Mouse (Mus musculus): Measurements from ENCODE around the gene D930048N14Rik.
"Not testable (repeated sequence)": the region's sequence is repeated elsewhere in the genome, so short reads cannot be mapped to it uniquely, and the experiment has no call there.

D930048N14Rik gene

DNA sequence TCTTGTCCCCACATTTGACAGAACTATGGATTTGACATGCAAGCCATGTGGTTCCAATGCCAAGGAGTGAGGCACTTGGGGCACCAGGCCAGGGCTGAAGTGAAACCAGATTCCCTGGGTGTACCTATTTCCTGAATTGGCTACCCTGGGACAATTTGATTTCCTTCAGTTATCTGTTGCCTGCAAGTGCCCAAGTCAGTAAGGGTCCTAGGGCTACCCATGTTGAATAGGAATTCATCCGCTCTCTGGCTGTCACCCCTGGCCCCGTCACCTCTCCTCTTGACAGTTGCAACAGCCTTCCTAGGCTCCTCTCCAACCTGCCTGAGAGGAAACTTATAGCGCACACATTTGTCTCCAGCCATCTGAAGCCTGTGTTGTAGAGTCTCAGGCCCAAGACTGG lies 4.1 kb downstream of the D930048N14Rik start:
- no peak for DNase-seq

- no peak for DNase-seq
Observed at GRCm38 (mm10) chr11:51656798-51657521, 6.2 kb downstream of the D930048N14Rik start.

DNA sequence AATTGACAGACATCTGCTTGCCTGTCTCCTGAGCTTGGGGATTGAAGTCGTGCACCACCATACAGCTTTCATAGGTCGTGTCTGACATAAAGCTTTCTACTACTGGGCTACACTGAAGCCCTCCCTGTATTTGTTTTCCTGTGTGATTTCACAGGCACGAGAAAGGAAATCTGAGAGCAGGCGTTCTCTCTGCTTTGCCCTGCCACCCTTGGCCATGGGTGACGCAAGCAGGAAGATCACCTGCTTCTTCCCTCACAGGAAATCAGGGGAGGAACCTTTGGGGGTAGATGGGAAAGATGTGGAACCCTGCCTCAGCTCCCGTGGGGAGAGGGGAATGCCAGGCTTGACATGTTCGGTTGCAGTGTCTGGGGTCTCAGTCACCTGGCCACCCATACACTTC lies 7.5 kb downstream of the D930048N14Rik start:
- no peak for DNase-seq

GRCm38 (mm10) chr11:51658705-51659104 lies 8.0 kb downstream of the D930048N14Rik start:
- no peak for DNase-seq

DNA sequence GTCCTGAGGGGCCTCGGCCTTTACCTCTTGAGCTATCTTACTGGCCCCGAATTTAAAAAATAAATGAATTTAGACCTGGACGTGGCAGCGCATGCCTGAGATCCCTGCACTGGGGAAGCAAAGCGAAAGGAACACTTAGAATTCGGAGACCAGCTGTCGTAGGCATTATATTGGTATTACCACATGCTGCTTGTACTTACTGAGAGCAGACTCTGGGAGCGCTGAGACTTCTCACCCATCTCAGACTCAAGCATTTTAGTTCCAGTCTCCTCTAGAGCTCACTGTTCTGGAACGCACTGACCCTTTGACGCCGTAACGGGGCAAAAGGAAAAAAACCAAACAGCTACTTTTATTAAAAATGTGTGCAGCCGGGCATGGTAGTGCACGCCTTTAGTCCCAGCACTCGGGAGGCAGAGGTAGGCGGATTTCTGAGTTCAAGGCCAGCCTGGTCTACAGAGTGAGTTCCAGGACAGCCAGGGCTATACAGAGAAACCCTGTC lies 11.2 kb downstream of the D930048N14Rik start:
- DNase-seq: no peak

GRCm38 (mm10) chr11:51662632-51663031 lies 11.9 kb downstream of the D930048N14Rik start:
- no peak for DNase-seq

- not testable (repeated sequence) for DNase-seq
Observed at GRCm38 (mm10) chr11:51664747-51665146, 14.0 kb downstream of the D930048N14Rik start.

GRCm38 (mm10) chr11:51670846-51671245 lies 20.1 kb downstream of the D930048N14Rik start:
- DNase-seq: no peak

DNA sequence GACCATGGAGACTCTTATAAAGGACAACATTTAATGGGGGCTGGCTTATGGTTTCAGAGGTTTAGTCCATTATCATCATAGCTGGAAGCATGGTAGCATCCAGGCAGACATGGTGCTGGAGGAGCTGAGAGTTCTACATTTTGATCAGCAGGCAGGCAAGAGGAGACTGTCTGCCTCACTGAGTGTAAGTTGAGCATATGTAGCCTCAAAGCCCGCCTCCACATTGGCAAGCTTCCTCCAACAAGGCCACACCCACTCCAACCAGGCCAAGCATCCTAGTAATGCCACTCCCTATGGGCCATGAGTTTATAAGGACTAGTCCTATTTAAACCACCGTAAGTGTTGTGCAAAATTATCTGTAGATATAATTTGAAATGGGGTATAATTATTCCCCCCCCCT lies 20.6 kb downstream of the D930048N14Rik start:
- DNase-seq: no peak

- DNase-seq: no peak
Observed at GRCm38 (mm10) chr11:51673291-51673690, 22.5 kb downstream of the D930048N14Rik start.

DNA sequence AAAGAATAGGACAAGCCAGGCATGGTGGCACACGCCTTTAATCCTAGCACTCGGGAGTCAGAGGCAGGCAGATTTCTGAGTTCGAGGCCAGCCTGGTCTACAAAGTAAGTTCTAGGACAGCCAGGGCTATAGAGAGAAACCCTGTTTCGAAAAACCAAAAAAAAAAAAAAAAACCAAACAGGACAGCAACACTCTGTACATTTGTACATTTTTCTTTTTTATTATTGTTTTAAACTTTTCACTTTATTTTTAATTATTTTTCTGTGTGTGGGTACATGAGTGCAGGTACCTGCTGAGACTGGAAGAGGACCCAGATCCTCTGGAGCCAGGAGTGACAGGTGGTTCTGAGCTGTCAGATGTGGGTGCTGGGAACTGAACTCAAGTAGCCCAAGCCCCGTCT lies 24.6 kb downstream of the D930048N14Rik start:
- DNase-seq: no peak

- DNase-seq: no peak
Observed at GRCm38 (mm10) chr11:51677737-51678418, 27.1 kb downstream of the D930048N14Rik start.

DNA sequence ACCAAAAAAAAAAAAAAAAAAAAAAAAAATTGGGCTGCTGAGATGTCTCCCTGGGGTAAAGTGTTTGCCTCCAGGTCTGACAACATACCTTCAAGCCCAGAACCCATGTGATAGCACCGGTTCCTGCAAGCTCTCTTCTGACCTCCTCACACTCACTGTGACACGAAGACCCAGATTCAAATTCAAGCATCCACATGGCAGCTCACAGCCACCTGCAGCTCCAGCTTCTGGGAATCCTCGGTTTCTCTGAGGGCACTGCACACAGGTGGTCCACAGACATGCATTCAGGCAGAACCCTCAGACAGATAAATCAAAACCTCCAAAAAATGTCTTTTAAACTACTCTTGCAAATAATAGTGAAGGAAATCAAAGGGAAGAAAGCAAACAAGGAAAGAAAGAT lies 28.7 kb downstream of the D930048N14Rik start:
- no peak for DNase-seq

DNA sequence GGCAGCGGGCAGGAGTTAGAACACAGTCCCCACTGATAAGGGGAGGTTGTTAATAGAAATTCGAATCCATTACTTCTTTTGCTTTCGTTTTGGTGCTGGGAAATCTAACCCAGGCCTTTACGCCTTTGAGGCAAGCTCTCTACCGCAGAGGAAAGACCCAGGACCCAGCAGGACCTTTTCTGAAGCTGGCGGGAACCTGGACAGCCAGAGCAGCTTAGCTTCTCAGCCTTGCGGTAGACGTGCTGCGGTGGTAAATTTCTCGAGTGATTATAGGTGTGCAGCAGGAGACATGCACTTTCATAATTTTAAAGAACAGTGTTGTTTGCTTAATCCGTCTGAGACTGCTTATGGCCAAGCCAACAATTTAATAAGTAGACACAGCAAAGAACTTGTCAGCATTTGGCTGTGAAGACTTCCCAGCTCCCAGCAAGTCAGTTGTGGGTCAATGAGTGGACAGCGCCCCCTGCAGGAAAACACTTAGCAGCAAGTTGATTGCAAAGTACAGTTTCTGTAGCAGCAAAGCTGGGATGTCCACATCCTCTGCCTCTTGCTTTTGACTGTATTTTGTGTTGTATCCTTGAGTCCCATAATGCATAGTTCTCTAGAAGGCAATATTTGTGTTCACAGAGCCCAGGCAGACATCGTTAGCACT lies 30.7 kb downstream of the D930048N14Rik start:
- peak; percentile 74 to 89 for DNase-seq

GRCm38 (mm10) chr11:51681976-51682374 lies 31.2 kb downstream of the D930048N14Rik start:
- DNase-seq: peak in 1 of 2 experiments; percentile 9

DNA sequence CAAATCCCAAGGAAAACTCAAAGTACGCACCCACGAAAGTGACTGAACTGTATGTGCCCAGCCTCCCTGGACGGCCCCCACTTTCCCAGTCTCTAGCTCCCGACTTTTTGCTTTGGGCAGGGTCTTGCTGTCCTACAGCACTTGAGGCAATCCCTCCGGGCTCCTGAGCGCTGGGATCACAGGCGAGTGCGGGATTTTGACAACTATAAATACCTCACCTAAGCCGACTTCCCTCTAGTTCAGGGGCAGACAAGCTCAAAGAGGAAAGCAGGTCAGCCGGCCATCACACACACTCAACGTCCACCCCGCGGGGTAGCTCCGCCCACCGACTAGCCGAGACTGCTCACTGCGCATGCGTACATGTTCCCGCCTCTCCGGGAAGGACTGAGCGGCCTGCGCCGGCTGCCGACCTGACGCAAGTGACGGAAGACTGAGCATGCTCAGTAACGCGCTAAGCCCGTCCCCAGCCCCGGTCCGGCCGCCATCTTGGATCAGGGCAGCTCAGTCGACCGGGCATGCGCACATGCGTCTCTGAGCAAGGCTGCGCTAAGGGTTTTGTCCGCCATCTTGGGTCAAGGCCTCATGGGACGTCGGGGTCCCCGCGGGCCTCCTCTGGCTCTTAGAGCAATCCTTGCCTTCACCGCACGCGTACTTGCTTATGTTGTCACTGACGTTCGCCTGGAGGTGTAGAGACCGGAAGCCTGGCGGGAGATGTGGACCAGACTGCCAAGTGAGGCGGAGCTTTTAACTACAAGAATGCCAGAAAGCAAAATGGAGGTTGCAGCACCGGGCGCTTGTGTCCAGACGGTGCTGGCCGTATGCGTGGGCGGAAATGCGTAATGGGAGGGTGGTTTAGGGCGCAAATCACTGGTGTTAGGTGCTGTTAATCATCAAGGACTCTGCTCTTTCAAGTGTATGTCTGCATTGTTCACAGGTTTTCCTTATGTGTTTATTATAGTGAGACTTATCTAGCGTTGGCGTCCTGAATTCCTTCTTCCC lies 37.9 kb downstream of the D930048N14Rik start, which contains the start of gene 0610009B22Rik:
Gene 0610009B22Rik (minus strand): TSS at position 545 of the 999 bp plus-strand sequence.
- peak; percentile 97 to 100 for DNase-seq

- no peak for DNase-seq
Observed at GRCm38 (mm10) chr11:51689343-51689742, 38.6 kb downstream of the D930048N14Rik start.

DNA sequence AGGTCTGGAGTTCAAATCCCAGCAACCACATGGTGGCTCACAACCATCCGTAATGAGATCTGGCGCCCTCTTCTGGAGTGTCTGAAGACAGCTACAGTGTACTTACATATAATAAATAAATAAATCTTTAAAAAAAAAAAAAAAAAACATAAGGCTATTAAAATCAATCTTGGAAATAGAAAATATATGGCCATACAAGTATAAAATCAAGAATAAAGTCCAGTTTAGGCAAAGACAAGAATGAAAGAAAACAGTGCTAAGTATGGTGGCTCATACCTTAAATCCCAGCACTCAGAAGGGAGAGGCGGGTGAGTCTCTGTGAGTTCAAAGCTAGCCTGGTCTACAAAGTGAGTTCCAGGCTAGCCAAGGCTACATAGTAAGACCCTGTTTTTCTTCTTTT lies 39.8 kb downstream of the D930048N14Rik start:
- not testable (repeated sequence) for DNase-seq

- DNase-seq: no peak
Observed at GRCm38 (mm10) chr11:51694984-51695383, 44.2 kb downstream of the D930048N14Rik start.

- no peak for DNase-seq
Observed at GRCm38 (mm10) chr11:51702831-51703230, 52.1 kb downstream of the D930048N14Rik start.

GRCm38 (mm10) chr11:51703379-51703998 lies 52.7 kb downstream of the D930048N14Rik start:
- peak in 1 of 2 experiments; percentile 33 for DNase-seq

- DNase-seq: no peak
Observed at GRCm38 (mm10) chr11:51706451-51706850, 55.7 kb downstream of the D930048N14Rik start.
